18 mouse cellular contexts compared by ENCODE assay signal in the genomic region with DNA sequence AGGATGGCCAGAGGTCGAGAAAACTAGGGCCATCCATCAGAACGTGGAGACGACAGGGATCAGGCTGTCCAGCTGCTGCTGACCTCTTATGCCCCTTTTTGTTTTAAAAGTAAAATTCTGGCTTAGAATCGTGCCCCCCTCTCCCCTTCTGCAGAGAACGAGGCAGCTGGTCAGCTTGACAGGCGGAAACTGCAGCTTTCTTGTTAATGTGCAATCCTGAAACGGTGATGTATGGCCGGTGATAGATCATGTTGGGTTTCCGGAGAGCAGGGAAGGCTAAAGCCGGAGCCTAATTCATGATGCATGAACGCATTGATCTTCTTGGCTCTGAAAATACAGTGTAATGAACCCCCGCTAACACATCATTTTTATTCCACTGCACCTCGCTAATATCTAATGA. TPM values are rescaled to one million over a fixed set of nuclear protein-coding genes. Genes with fewer than 3 reads are reported as not detected.
DNase-seq lines count a peak whose midpoint lies in the region; ATAC-seq and TF ChIP-seq lines count a peak whose summit lies in the region.
"Had no signal": no experiment of that assay in that cellular context is flagged by ENCODE, and none has a peak within 500 bp of the region (broad histone marks: within the 10 kb centered on the region; RNA-seq: fewer than 3 reads in every experiment).

No protein-coding gene starts in this region.

- no peak for TF ChIP-seq POLR2A in kidney, adult 2 months (IDR thresholded peaks at IDR 0.05; ENCODE audit: low read depth, low read length)

- H3K4me1 ChIP-seq in kidney, adult 2 months (ENCODE audit: control insufficient read depth, insufficient read depth, low read length) = no peaks in the 10 kb centered on the region
- peaks cover 24% of the 10 kb centered on the region for H3K4me1 ChIP-seq in kidney, embryonic 15.5 days
- H3K4me1 ChIP-seq in neural tube, embryonic 12.5 days = peaks cover 17% of the 10 kb centered on the region
- H3K4me1 ChIP-seq: embryonic facial prominence, embryonic 13.5 days; heart, embryonic 13.5 days; liver, embryonic 13.5 days; megakaryocyte, embryonic 14.5 days had no signal

- H3K9ac ChIP-seq in kidney, embryonic 15.5 days = 0 out of 2 replicates have a peak overlapping the region, but pooled peaks have one; percentile 21
- no peak overlapping the region for H3K9ac ChIP-seq in neural tube, embryonic 12.5 days
- H3K9ac ChIP-seq: embryonic facial prominence, embryonic 13.5 days; heart, embryonic 13.5 days; liver, embryonic 13.5 days had no signal

- ATAC-seq in kidney, embryonic 15.5 days (replicated peaks; ENCODE audit: low FRiP score) = no peak
- ATAC-seq in neural tube, embryonic 12.5 days (ENCODE audit: low FRiP score, low read depth) = no peak
- ATAC-seq in erythroblast, adult 5-6 weeks (replicated peaks; ENCODE audit: low FRiP score, poor library complexity, severe bottlenecking) = no peak

- no peak for TF ChIP-seq CTCF in kidney, adult 2 months (conservative IDR thresholded peaks at IDR 0.05; ENCODE audit: insufficient read depth, insufficient read length, low read depth, low read length)

- H3K4me3 ChIP-seq in kidney, adult 2 months (ENCODE audit: insufficient read depth, low read depth, low read length) = no peak overlapping the region
- no peak overlapping the region for H3K4me3 ChIP-seq in kidney, embryonic 15.5 days (replicated peaks)
- no peak overlapping the region for H3K4me3 ChIP-seq in neural tube, embryonic 12.5 days
- H3K4me3 ChIP-seq: embryonic facial prominence, embryonic 13.5 days; forebrain, embryonic 10.5 days; heart, embryonic 13.5 days; liver, embryonic 13.5 days; megakaryocyte, embryonic 14.5 days had no signal

- H3K9me3 ChIP-seq in kidney, embryonic 15.5 days (replicated peaks) = no peaks in the 10 kb centered on the region
- H3K9me3 ChIP-seq in neural tube, embryonic 12.5 days = no peaks in the 10 kb centered on the region
- H3K9me3 ChIP-seq: embryonic facial prominence, embryonic 13.5 days; forebrain, embryonic 10.5 days; heart, embryonic 13.5 days; liver, embryonic 13.5 days; megakaryocyte, embryonic 14.5 days had no signal

- DNase-seq in kidney, adult 2 months = peak; percentile 5
- DNase-seq in kidney, adult 18-20 months = no peak
- DNase-seq in embryo, embryonic 10.5 days (ENCODE audit: low spot score) = peak; percentile 65
- no peak for DNase-seq in urinary bladder, postnatal 36 days (ENCODE audit: low spot score in 2 of 2)
- DNase-seq: cerebellum, postnatal 10 days; heart, postnatal 4 days; left cerebral cortex, postnatal 4 days; liver, embryonic 13.5 days; lung, postnatal 10 days; thymus, postnatal 4 days had no signal

- H3K36me3 ChIP-seq in kidney, adult 2 months (ENCODE audit: control insufficient read depth, insufficient read depth, low read length) = no peaks in the 10 kb centered on the region
- no peaks in the 10 kb centered on the region for H3K36me3 ChIP-seq in kidney, embryonic 15.5 days
- no peaks in the 10 kb centered on the region for H3K36me3 ChIP-seq in neural tube, embryonic 12.5 days
- H3K36me3 ChIP-seq: embryonic facial prominence, embryonic 13.5 days; forebrain, embryonic 10.5 days; G1E; heart, embryonic 13.5 days; liver, embryonic 13.5 days had no signal

- H3K27me3 ChIP-seq in kidney, adult 2 months (replicated peaks; ENCODE audit: control insufficient read depth, insufficient read depth, low read length) = no peaks in the 10 kb centered on the region
- peaks cover 9% of the 10 kb centered on the region; the same call in 1 of the 2 replicates for H3K27me3 ChIP-seq in kidney, embryonic 15.5 days
- no peaks in the 10 kb centered on the region for H3K27me3 ChIP-seq in neural tube, embryonic 12.5 days (replicated peaks)
- H3K27me3 ChIP-seq: embryonic facial prominence, embryonic 13.5 days; liver, embryonic 13.5 days; megakaryocyte, embryonic 14.5 days had no signal

- WGBS in kidney, adult 2 months = 22% methylated on average over 13 of the region's 13 CpGs
- 11% methylated on average over 13 of the region's 13 CpGs for WGBS in kidney, embryonic 15.5 days
- WGBS in neural tube, embryonic 12.5 days = 24% methylated on average over 13 of the region's 13 CpGs

- no peak overlapping the region for H3K27ac ChIP-seq in kidney, adult 2 months (ENCODE audit: insufficient read depth, low read depth, low read length)
- no peak overlapping the region for H3K27ac ChIP-seq in kidney, embryonic 15.5 days
- H3K27ac ChIP-seq in neural tube, embryonic 12.5 days = no peak overlapping the region
- H3K27ac ChIP-seq: embryonic facial prominence, embryonic 13.5 days; forebrain, embryonic 10.5 days; heart, embryonic 13.5 days; liver, embryonic 13.5 days had no signal

- peak overlapping the region; percentile 24; the same call in 1 of the 2 replicates for H3K4me2 ChIP-seq in kidney, embryonic 15.5 days
- peak overlapping the region; percentile 24; the same call in 1 of the 2 replicates for H3K4me2 ChIP-seq in neural tube, embryonic 12.5 days (replicated peaks)
- H3K4me2 ChIP-seq: embryonic facial prominence, embryonic 13.5 days; heart, embryonic 13.5 days; liver, embryonic 13.5 days had no signal

RNA-seq across cellular contexts. Expression of gene Cadm1, which starts 24.0 kb away (rescaled TPM):
- polyA plus RNA-seq in kidney, adult 2 months (2012; rRNA removed) = 5.2 and 6.0 TPM in 2 replicates
- 68.8 and 72.2 TPM in 2 replicates for polyA plus RNA-seq in kidney, embryonic 15.5 days (2015; fragmentation: Nextera tagmentation; extraction: Ambion mirVana)
- 135 and 145 TPM in 2 replicates for polyA plus RNA-seq in neural tube, embryonic 12.5 days (2016; fragmentation: Nextera tagmentation; extraction: Ambion mirVana)
- 2.9 and 6.0 TPM in 2 replicates for total RNA-seq in erythroblast, adult 5-6 weeks (2015; ENCODE audit: low replicate concordance)
- total RNA-seq in erythroblast, adult 5-6 weeks (2017; ENCODE audit: low replicate concordance) = 0.70 and 0.85 TPM in 2 replicates
- polyA plus RNA-seq: G1E had no signal

Comparison
In these comparisons a context has a peak if more than half of its experiments do, and no peak if none do; other contexts are left out.
1. DNase-seq: peak in kidney, adult 2 months (single experiment) and embryo, embryonic 10.5 days (single experiment); none in kidney, adult 18-20 months (single experiment) and urinary bladder, postnatal 36 days (0 of 2).